Mouse (Mus musculus): ENCODE measurements at regions not wholly inside any gene's neighbourhood (a gene's known extent, or its start where the extent isn't known, plus 50 kb on each side); places are given as distances from the start of the nearest gene placed in this dataset.

DNA sequence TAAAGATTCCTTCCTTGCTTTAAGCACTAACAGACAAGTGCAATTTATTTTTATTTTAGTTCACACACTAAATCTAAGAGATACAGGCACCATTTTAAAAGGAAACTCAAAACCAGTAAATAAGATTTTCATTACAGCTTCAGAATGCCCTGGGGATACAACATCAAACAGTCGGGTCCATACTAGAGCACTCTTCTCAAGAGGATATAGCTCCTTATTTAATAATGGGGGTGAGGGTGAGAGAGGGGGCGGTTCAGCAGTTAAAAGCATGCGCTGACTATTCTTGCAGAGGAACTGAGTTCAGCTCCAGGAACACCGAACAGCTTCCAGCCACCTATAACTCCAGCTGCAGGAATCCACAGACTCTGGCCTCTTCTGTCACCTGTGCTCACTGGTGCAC is 164.2 kb downstream of the Twistnb start:
- no peak overlapping the region for H3K27ac ChIP-seq
- no peaks in the 10 kb centered on the region for H3K27me3 ChIP-seq
- H3K9ac ChIP-seq, result no peak overlapping the region
- 4% methylated on average over 4 of the region's 4 CpGs for WGBS
- no peaks in the 10 kb centered on the region for H3K36me3 ChIP-seq
- no peak overlapping the region for H3K4me3 ChIP-seq
- H3K9me3 ChIP-seq, result no peaks in the 10 kb centered on the region
- 0 out of 2 replicates have a peak overlapping the region, but pooled peaks have one; percentile 60 for H3K4me2 ChIP-seq (replicated peaks)
- peaks cover 21% of the 10 kb centered on the region for H3K4me1 ChIP-seq
- ATAC-seq (ENCODE audit: low FRiP score, low read depth), result peak; percentile 55; the same call in 1 of the 2 replicates

DNA sequence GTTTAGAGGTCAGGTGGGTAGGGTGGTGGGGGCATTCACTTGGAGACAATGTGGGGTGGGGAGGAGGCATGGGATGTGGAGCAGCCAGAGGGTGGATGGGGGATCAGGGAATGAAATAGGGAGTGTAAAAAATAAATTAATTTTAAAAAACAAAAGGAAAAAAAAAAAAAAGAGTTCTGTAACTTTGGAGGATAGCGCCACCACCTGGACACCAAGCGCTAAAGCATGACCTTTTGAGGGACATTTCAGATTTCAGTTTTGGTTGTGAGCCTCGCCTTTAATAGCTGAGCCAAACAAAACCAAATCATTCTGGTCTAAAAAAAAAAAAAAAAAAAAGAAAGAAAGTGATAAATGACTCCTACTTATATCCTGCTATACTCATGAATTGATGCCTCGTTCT is 176.0 kb downstream of the Twistnb start:
- Histone ChIP-seq H3K9ac (no peak overlapping the region), H3K27me3 (no peaks in the 10 kb centered on the region), H3K9me3 (peaks cover 4% of the 10 kb centered on the region; the same call in 1 of the 2 replicates), H3K27ac (no peak overlapping the region), H3K4me2 (replicated peaks) (no peak overlapping the region), H3K4me1 (peaks cover 9% of the 10 kb centered on the region), H3K4me3 (no peak overlapping the region), H3K36me3 (no peaks in the 10 kb centered on the region)
- no peak for ATAC-seq (ENCODE audit: low FRiP score, low read depth)
- WGBS, result 65% methylated on average over 4 of the region's 4 CpGs

DNA sequence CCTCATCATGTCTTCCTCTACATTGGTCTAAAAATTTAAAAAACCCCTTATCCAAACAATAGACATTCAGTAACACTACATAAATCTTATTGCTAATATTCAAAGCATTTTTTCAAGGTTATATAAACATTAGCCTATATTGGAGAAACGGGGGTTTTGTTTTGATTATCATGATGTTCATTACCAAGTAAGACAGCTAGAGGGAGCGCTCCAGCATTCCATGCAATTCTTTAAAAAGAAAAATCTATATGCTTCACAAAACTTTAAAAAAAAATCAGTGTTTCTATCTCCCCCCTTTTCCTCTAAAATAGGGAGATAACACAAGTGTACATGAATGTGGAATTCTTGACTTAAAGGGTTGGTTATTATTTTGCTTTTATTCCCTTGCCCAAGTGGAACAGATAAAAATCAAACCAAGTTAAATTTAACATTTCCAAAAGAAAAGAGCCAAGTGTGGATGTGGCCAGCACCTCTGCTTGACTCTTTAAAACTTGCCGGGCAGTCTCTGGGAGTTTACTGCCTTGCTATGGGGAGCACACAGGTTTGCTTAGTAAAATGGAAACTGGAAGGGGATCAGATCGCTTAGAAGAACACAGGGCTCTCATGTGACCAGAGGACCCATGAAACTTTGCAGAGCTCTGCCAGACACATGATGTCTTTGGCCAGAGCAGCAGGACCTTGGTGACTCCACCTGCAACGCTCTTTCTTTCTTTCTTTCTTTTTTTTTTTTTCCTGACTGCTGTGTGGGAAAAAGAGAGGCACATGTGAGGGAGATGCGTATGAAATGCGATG is 178.6 kb downstream of the Twistnb start:
- peak; percentile 40; the same call in 1 of the 2 replicates for ATAC-seq (ENCODE audit: low FRiP score, low read depth)
- WGBS, result 46% methylated on average over 7 of the region's 7 CpGs
- H3K27ac ChIP-seq, result peak overlapping the region; percentile 69; the same call in 1 of the 2 replicates
- peaks cover 4% of the 10 kb centered on the region; the same call in 1 of the 2 replicates for H3K9me3 ChIP-seq
- no peak overlapping the region for H3K4me2 ChIP-seq (replicated peaks)
- no peaks in the 10 kb centered on the region for H3K27me3 ChIP-seq
- H3K36me3 ChIP-seq, result no peaks in the 10 kb centered on the region
- H3K4me1 ChIP-seq, result peaks cover 9% of the 10 kb centered on the region
- H3K4me3 ChIP-seq, result no peak overlapping the region
- H3K9ac ChIP-seq, result no peak overlapping the region

DNA sequence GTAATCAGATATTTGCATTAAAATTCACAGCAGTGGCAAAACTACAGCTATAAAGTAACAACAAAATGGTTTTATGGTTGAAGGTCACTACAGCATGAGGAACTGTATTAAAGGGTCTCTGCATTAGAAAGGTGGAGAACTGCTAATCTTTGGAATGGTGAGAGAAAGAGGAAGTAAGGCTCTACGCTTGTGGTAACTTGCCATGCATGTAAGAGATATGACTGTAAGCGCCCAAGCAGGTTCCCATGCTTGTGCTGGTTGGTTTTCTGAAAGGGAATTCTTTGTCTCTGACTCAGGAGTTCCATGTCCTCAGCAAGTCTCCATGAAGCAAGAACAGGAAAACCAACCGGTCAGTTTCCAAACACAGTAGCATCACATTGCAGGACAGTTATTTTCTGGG is 182.9 kb downstream of the Twistnb start:
- H3K4me3 ChIP-seq, result no peak overlapping the region
- no peak for ATAC-seq (ENCODE audit: low FRiP score, low read depth)
- no peak overlapping the region for H3K27ac ChIP-seq
- no peaks in the 10 kb centered on the region for H3K27me3 ChIP-seq
- no peak overlapping the region for H3K9ac ChIP-seq
- no peak overlapping the region for H3K4me2 ChIP-seq (replicated peaks)
- H3K9me3 ChIP-seq, result no peaks in the 10 kb centered on the region
- peaks cover 9% of the 10 kb centered on the region for H3K4me1 ChIP-seq
- 70% methylated on average over 3 of the region's 3 CpGs for WGBS
- H3K36me3 ChIP-seq, result no peaks in the 10 kb centered on the region

DNA sequence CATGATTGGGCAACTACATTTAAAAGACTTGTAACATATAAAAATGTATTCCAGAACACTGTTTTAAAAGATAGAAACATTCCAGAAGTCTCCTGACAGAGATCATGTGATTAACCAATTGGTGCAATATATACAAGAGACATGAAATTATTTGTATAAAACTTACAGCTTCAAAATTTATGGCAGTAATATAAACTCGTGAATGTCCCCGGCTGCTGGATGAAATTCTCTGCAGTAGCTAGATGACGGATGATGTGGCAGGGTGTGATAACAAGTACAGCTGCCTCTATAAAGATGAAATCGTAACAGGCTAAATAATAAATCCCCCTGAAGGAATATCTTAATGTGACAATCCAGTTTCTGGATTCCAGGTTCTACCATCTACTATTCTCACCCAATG is 191.0 kb downstream of the Twistnb start:
- Histone ChIP-seq H3K4me2 (replicated peaks) (no peak overlapping the region), H3K36me3 (no peaks in the 10 kb centered on the region), H3K4me1 (no peaks in the 10 kb centered on the region), H3K27ac (no peak overlapping the region), H3K9ac (no peak overlapping the region), H3K4me3 (no peak overlapping the region), H3K9me3 (no peaks in the 10 kb centered on the region), H3K27me3 (no peaks in the 10 kb centered on the region)
- ATAC-seq (ENCODE audit: low FRiP score, low read depth), result no peak
- 46% methylated on average over 4 of the region's 4 CpGs for WGBS

DNA sequence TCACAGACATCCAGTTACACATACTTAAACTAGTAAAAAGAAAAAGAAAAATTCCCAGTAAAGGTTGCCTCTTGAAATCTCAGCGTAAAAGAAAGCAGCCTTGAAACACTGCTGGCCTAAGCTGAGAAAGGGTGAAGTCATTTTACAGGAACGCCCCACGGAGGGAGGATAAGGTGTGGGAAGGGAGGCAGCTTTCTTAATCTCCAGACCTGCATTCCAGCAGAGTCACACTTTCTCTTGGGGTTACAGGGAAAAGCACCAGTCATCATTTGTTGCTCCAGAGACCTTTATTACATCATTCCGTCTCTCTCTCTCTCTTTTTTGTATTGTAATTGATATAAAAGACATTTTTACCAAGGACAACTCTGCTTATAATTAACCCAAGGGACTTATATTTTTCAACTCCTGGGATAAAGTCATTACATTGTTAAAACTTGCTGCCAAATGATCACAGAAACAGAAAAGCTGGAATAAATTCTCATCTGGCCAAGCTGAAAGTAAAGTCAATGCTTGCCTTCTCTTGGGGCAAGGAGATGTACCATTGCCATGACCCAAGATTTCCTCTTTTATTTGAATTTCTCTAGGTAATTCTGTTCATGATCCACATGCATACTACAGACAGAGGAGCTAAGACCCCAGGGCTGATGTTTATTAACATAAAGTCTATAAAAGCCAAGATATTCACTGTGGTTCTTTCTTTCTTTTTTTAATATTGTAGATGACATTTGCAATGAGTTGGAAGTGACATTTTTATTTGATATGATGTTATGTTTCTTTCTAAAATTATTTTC is 196.9 kb downstream of the Twistnb start:
- no peak overlapping the region for H3K4me2 ChIP-seq (replicated peaks)
- peaks cover 4% of the 10 kb centered on the region; the same call in 1 of the 2 replicates for H3K4me1 ChIP-seq
- no peak overlapping the region for H3K4me3 ChIP-seq
- WGBS, result 28% methylated on average over 4 of the region's 4 CpGs
- peak; percentile 71; the same call in 1 of the 2 replicates for ATAC-seq (ENCODE audit: low FRiP score, low read depth)
- no peaks in the 10 kb centered on the region for H3K9me3 ChIP-seq
- H3K27ac ChIP-seq, result peak overlapping the region; percentile 55
- no peaks in the 10 kb centered on the region for H3K36me3 ChIP-seq
- no peak overlapping the region for H3K9ac ChIP-seq
- no peaks in the 10 kb centered on the region for H3K27me3 ChIP-seq

DNA sequence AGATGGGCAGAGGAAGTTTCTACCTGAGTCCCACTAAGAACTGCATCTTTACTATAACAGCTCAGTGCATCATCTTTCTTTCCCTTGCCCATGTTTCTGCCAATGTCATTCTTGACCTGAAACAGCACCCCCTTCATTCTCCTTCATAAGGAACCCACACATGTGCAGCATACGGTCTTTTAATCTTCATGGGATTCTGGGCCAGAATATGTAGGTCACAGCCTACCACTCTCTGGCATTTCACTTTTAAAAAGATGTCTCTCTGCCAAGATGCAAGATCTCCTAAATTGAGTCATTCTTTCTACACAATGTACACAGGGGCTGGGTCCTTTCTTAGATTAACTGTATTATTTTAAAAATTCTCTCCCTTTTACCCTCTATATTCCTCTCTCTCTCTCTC is 223.2 kb downstream of the Twistnb start:
- Histone ChIP-seq H3K27ac (no peak overlapping the region), H3K27me3 (no peaks in the 10 kb centered on the region), H3K4me2 (replicated peaks) (no peak overlapping the region), H3K4me1 (no peaks in the 10 kb centered on the region), H3K36me3 (no peaks in the 10 kb centered on the region), H3K9ac (no peak overlapping the region), H3K9me3 (no peaks in the 10 kb centered on the region), H3K4me3 (no peak overlapping the region)
- no peak for ATAC-seq (ENCODE audit: low FRiP score, low read depth)
- WGBS, result 81% methylated on average over 1 of the region's 1 CpGs

DNA sequence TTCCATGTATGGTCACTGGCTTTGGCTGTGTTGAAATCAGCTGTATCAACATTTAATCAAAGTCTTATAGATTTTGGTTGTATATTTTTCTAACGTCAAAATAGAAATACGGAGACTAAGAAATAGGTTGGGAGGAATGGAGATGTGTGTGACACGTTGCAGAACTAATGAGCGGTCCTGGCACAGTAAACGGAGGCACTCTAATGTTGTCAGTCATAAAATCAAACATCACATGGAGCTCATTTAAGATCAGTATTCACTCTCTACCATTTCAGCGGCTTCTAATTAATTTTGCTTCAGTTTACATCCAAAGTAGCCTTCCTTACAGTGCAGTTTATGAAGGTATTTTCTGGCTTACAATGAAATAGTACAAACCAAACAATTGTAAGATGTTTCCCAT is 246.1 kb downstream of the Twistnb start:
- no peak overlapping the region for H3K4me2 ChIP-seq (replicated peaks)
- no peak overlapping the region for H3K27ac ChIP-seq
- no peak for ATAC-seq (ENCODE audit: low FRiP score, low read depth)
- no peaks in the 10 kb centered on the region for H3K4me1 ChIP-seq
- no peaks in the 10 kb centered on the region for H3K27me3 ChIP-seq
- no peak overlapping the region for H3K4me3 ChIP-seq
- no peaks in the 10 kb centered on the region for H3K36me3 ChIP-seq
- H3K9ac ChIP-seq, result no peak overlapping the region
- no peaks in the 10 kb centered on the region for H3K9me3 ChIP-seq
- 55% methylated on average over 6 of the region's 6 CpGs for WGBS

DNA sequence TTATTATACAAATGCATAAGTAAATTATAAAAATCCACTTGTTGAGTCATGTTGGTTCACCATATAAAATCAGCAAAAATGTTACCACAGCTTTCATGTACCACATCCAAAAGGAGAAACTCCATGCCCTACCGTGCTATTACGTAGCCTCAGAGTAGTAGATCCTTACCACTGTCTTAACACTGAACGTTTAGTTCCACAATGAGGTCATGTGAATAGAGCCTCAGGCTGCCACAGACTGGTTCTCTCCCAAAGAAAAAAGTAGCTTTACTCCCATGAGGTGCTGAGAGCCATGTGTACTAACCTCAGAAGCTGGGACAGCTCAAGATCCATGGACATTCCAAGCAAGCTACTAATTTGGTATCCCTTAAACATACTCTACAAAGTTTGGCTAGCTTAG is 235.4 kb upstream of the Ferd3l start:
- Histone ChIP-seq H3K9me3 (no peaks in the 10 kb centered on the region), H3K27me3 (no peaks in the 10 kb centered on the region), H3K27ac (no peak overlapping the region), H3K4me2 (replicated peaks) (no peak overlapping the region), H3K9ac (no peak overlapping the region), H3K4me3 (no peak overlapping the region), H3K4me1 (no peaks in the 10 kb centered on the region), H3K36me3 (no peaks in the 10 kb centered on the region)
- WGBS, result 85% methylated on average over 3 of the region's 3 CpGs
- ATAC-seq (ENCODE audit: low FRiP score, low read depth), result no peak

DNA sequence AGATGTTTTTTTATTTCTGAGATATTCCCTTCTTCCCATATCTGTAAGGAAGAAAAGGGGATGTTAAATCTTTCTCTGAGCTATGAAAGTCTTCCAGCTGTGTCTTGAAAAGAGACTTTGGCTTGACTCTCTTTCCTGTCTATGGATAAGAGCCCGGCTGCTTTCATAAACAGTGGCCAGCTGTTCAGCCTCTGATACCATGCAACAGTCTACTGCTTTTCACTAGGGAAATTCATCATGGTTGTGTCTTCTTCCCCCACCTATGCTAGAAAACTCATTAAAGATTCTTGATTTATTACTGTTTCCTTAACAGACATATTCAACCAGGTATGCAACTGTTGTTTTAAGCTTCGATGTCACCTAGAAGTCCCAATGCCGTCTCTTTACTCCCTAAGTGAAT is 213.8 kb upstream of the Ferd3l start:
- ATAC-seq (ENCODE audit: low FRiP score, low read depth), result no peak
- Histone ChIP-seq H3K4me2 (replicated peaks) (no peak overlapping the region), H3K36me3 (no peaks in the 10 kb centered on the region), H3K27me3 (no peaks in the 10 kb centered on the region), H3K27ac (no peak overlapping the region), H3K4me3 (no peak overlapping the region), H3K9ac (no peak overlapping the region), H3K4me1 (peaks cover 15% of the 10 kb centered on the region), H3K9me3 (no peaks in the 10 kb centered on the region)
- whole genome bisulfite sequencing, result 69% methylated on average over 3 of the region's 3 CpGs

DNA sequence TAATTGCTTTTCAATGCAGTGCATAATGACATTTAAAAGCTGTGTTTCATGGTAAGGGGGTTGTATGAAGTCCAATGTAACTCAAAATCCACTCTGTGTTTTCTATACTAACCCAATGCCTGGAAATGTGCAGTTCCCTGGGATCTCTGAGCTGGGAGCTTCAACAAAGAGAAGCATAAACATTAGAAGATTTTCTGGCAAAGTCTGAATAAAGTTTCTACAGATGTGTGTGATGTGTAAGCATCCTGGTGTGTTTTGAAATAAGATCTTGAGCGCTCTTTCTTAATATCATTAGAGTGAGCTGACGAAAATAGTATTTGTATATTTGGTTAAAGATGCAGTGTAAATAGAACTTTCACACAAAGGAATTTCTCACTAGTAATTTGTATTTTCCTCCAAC is 212.2 kb upstream of the Ferd3l start:
- ATAC-seq (ENCODE audit: low FRiP score, low read depth), result no peak

DNA sequence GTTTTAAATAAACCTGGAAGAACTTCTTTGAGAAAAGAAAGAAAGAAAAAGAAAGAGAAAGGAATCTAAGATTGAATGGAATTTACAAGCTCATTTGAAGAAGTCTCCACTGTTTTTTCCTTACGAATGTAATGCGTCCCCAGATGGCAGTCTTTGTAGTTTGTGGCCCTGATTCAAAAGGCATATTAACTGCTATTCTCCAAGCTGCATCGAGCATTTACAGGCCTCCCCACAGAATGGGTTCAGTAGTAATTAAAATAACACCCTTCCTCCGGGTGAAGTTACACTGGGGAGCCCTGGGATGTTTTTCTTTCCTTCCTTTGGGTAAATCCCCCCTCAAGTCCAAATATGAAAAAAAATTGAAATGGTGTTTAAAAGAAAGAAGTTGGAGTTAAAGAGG is 211.2 kb upstream of the Ferd3l start:
- 0 out of 2 replicates have a peak overlapping the region, but pooled peaks have one; percentile 20 for H3K4me2 ChIP-seq (replicated peaks)
- no peak overlapping the region for H3K27ac ChIP-seq
- H3K9me3 ChIP-seq, result no peaks in the 10 kb centered on the region
- H3K4me3 ChIP-seq, result no peak overlapping the region
- ATAC-seq (ENCODE audit: low FRiP score, low read depth), result no peak
- no peaks in the 10 kb centered on the region for H3K36me3 ChIP-seq
- H3K4me1 ChIP-seq, result peaks cover 15% of the 10 kb centered on the region
- H3K27me3 ChIP-seq, result no peaks in the 10 kb centered on the region
- no peak overlapping the region for H3K9ac ChIP-seq
- WGBS, result 11% methylated on average over 4 of the region's 4 CpGs

More for the DNA sequence above, 212.2 kb upstream of the Ferd3l start:
- Histone ChIP-seq H3K27me3 (no peaks in the 10 kb centered on the region), H3K4me3 (no peak overlapping the region), H3K9me3 (no peaks in the 10 kb centered on the region), H3K27ac (no peak overlapping the region), H3K36me3 (no peaks in the 10 kb centered on the region), H3K4me2 (replicated peaks) (no peak overlapping the region), H3K4me1 (peaks cover 15% of the 10 kb centered on the region), H3K9ac (no peak overlapping the region)
- WGBS, result 86% methylated on average over 2 of the region's 2 CpGs

All from limb, embryonic 13.5 days (tissue).